Mouse (Mus musculus) forebrain, embryonic 15.5 days (tissue): ENCODE data around the gene Slc35a5. TPM values are rescaled to one million over a fixed set of nuclear protein-coding genes. Genes with fewer than 3 reads are reported as not detected.

ENCODE experiments used
- ATAC-seq: fragments of 200-750 bp; cut with Nextera tagmentation; replicated peaks from 2 replicates; pipeline ENCODE4 v1.8.0; 2017; ENCODE audit warnings: mild to moderate bottlenecking, moderate TSS enrichment, moderate library complexity
- H3K27ac ChIP-seq: fragments of 300-500 bp; sonication (generic); replicated peaks from 2 replicates; pipeline ENCODE4 v1.5.1; 2015; ENCODE audit warnings: mild to moderate bottlenecking, inconsistent platforms
- H3K27me3 ChIP-seq: fragments of 300-500 bp; sonication (generic); 2 replicates; pipeline ENCODE4 v1.6.1; 2015; ENCODE audit warnings: inconsistent platforms
- H3K36me3 ChIP-seq: fragments of 300-500 bp; sonication (generic); 2 replicates; pipeline ENCODE4 v1.6.1; 2015; ENCODE audit warnings: mild to moderate bottlenecking, inconsistent platforms
- H3K4me1 ChIP-seq: fragments of 300-500 bp; sonication (generic); 2 replicates; pipeline ENCODE4 v1.6.1; 2015; ENCODE audit warnings: inconsistent platforms
- H3K4me2 ChIP-seq: fragments of 300-500 bp; sonication (generic); replicated peaks from 2 replicates; pipeline ENCODE4 v1.6.1; 2015; ENCODE audit warnings: mild to moderate bottlenecking, inconsistent platforms
- H3K4me3 ChIP-seq: fragments of 300-500 bp; sonication (generic); 2 replicates; pipeline ENCODE4 v1.5.1; 2015; ENCODE audit warnings: mild to moderate bottlenecking, inconsistent platforms
- H3K9ac ChIP-seq: fragments of 300-500 bp; sonication (generic); replicated peaks from 2 replicates; pipeline ENCODE4 v1.6.1; 2015; ENCODE audit warnings: mild to moderate bottlenecking, inconsistent platforms
- H3K9me3 ChIP-seq: fragments of 300-500 bp; sonication (generic); 2 replicates; pipeline ENCODE4 v1.6.1; 2016; ENCODE audit warnings: inconsistent platforms
- WGBS: fragments of 180-500 bp; shearing (Covaris S2); methylation state at CpG from one replicate; pipeline ENCODE4 v1.1.7; 2015; ENCODE audit warnings: mixed read lengths; 5-methylcytosine and 5-hydroxymethylcytosine counted together
- polyA plus RNA-seq: library from polyadenylated mRNA; unstranded; fragments of >200 nt; fragmentation: Nextera tagmentation; extraction: Ambion mirVana; gene quantifications from 2 replicates; pipeline ENCODE4 v1.2.1, GENCODE M21; 2015

Gene Slc35a5
- 33.1 and 38.3 TPM in 2 replicates for polyA plus RNA-seq

- Histone ChIP-seq H3K27me3 (no peaks in the 10 kb centered on the region), H3K4me2 (peak within 1 kb of the TSS; percentile 75), H3K9me3 (no peaks in the 10 kb centered on the region), H3K9ac (peak within 1 kb of the TSS; percentile 86), H3K4me1 (peaks cover 32% of the 10 kb centered on the region), H3K36me3 (peaks cover 13% of the 10 kb centered on the region; the same call in 1 of the 2 replicates), H3K27ac (peak within 1 kb of the TSS; percentile 94), H3K4me3 (peak within 1 kb of the TSS; percentile 92)
- under 1% methylated on average over 63 of the region's 64 CpGs for WGBS
- ATAC-seq, result peak; percentile 99
Measured at GRCm38 (mm10) chr16:45158522-45159388, at the start of gene Slc35a5, which contains the start of gene Atg3. TSS of gene Slc35a5 (minus strand) at chr16:45158706. TSS of gene Atg3 (plus strand) at chr16:45158785.

GRCm38 (mm10) chr16:45204859-45205670 lies 46.6 kb upstream of the Slc35a5 start:
- no peaks in the 10 kb centered on the region for H3K36me3 ChIP-seq
- H3K27me3 ChIP-seq, result no peaks in the 10 kb centered on the region
- no peak overlapping the region for H3K4me2 ChIP-seq
- no peaks in the 10 kb centered on the region for H3K4me1 ChIP-seq
- H3K27ac ChIP-seq, result no peak overlapping the region
- no peak for ATAC-seq
- 76% methylated on average over 12 of the region's 12 CpGs for WGBS
- H3K9me3 ChIP-seq, result no peaks in the 10 kb centered on the region
- H3K4me3 ChIP-seq, result no peak overlapping the region
- no peak overlapping the region for H3K9ac ChIP-seq

GRCm38 (mm10) chr16:45204438-45204837 lies 45.9 kb upstream of the Slc35a5 start:
- Histone ChIP-seq H3K9ac (no peak overlapping the region), H3K36me3 (no peaks in the 10 kb centered on the region), H3K4me3 (no peak overlapping the region), H3K27ac (no peak overlapping the region), H3K27me3 (no peaks in the 10 kb centered on the region), H3K9me3 (no peaks in the 10 kb centered on the region), H3K4me1 (no peaks in the 10 kb centered on the region), H3K4me2 (no peak overlapping the region)
- 90% methylated on average over 4 of the region's 4 CpGs for WGBS
- ATAC-seq, result no peak

GRCm38 (mm10) chr16:45201395-45201794 lies 42.9 kb upstream of the Slc35a5 start:
- H3K36me3 ChIP-seq, result no peaks in the 10 kb centered on the region
- no peaks in the 10 kb centered on the region for H3K4me1 ChIP-seq
- H3K9ac ChIP-seq, result no peak overlapping the region
- no peak overlapping the region for H3K4me3 ChIP-seq
- ATAC-seq, result no peak
- H3K4me2 ChIP-seq, result no peak overlapping the region
- 92% methylated on average over 2 of the region's 2 CpGs for WGBS
- no peaks in the 10 kb centered on the region for H3K9me3 ChIP-seq
- no peak overlapping the region for H3K27ac ChIP-seq
- H3K27me3 ChIP-seq, result no peaks in the 10 kb centered on the region

GRCm38 (mm10) chr16:45196816-45197215 lies 38.3 kb upstream of the Slc35a5 start:
- Histone ChIP-seq H3K4me1 (no peaks in the 10 kb centered on the region), H3K27me3 (no peaks in the 10 kb centered on the region), H3K9me3 (no peaks in the 10 kb centered on the region), H3K4me3 (no peak overlapping the region), H3K4me2 (no peak overlapping the region), H3K9ac (no peak overlapping the region), H3K27ac (no peak overlapping the region), H3K36me3 (no peaks in the 10 kb centered on the region)
- 27% methylated on average over 6 of the region's 6 CpGs for WGBS
- peak; percentile 96 for ATAC-seq

GRCm38 (mm10) chr16:45192613-45193012 lies 34.1 kb upstream of the Slc35a5 start:
- H3K9ac ChIP-seq, result no peak overlapping the region
- H3K4me3 ChIP-seq, result no peak overlapping the region
- no peaks in the 10 kb centered on the region for H3K9me3 ChIP-seq
- peaks cover 13% of the 10 kb centered on the region for H3K36me3 ChIP-seq
- no peak overlapping the region for H3K27ac ChIP-seq
- H3K4me1 ChIP-seq, result no peaks in the 10 kb centered on the region
- 6% methylated on average over 1 of the region's 1 CpGs for WGBS
- ATAC-seq, result peak; percentile 63
- H3K4me2 ChIP-seq, result no peak overlapping the region
- no peaks in the 10 kb centered on the region for H3K27me3 ChIP-seq

GRCm38 (mm10) chr16:45181824-45182223 lies 23.3 kb upstream of the Slc35a5 start:
- Histone ChIP-seq H3K4me3 (no peak overlapping the region), H3K9me3 (no peaks in the 10 kb centered on the region), H3K4me1 (no peaks in the 10 kb centered on the region), H3K4me2 (no peak overlapping the region), H3K27me3 (no peaks in the 10 kb centered on the region), H3K36me3 (peaks cover 18% of the 10 kb centered on the region), H3K9ac (no peak overlapping the region), H3K27ac (no peak overlapping the region)
- ATAC-seq, result no peak
- WGBS, result 93% methylated on average over 5 of the region's 5 CpGs

GRCm38 (mm10) chr16:45178552-45178951 lies 20.0 kb upstream of the Slc35a5 start:
- Histone ChIP-seq H3K4me3 (no peak overlapping the region), H3K27ac (no peak overlapping the region), H3K9ac (no peak overlapping the region), H3K27me3 (no peaks in the 10 kb centered on the region), H3K36me3 (peaks cover 13% of the 10 kb centered on the region), H3K4me2 (no peak overlapping the region), H3K9me3 (no peaks in the 10 kb centered on the region), H3K4me1 (no peaks in the 10 kb centered on the region)
- no peak for ATAC-seq
- 83% methylated on average over 2 of the region's 2 CpGs for WGBS

GRCm38 (mm10) chr16:45159389-45159716 lies 847 bp upstream of the Slc35a5 start:
- H3K4me2 ChIP-seq, result peak overlapping the region; percentile 72
- H3K9me3 ChIP-seq, result no peaks in the 10 kb centered on the region
- H3K4me3 ChIP-seq, result peak overlapping the region; percentile 92
- H3K9ac ChIP-seq, result peak overlapping the region; percentile 86
- H3K4me1 ChIP-seq, result peaks cover 32% of the 10 kb centered on the region
- no peaks in the 10 kb centered on the region for H3K27me3 ChIP-seq
- peaks cover 13% of the 10 kb centered on the region; the same call in 1 of the 2 replicates for H3K36me3 ChIP-seq
- ATAC-seq, result no peak
- peak overlapping the region; percentile 94 for H3K27ac ChIP-seq
- 5% methylated on average over 11 of the region's 11 CpGs for WGBS

GRCm38 (mm10) chr16:45158136-45158521 lies 377 bp downstream of the Slc35a5 start:
- Histone ChIP-seq H3K4me1 (peaks cover 27% of the 10 kb centered on the region), H3K4me3 (peak overlapping the region; percentile 92), H3K4me2 (peak overlapping the region; percentile 75), H3K27ac (peak overlapping the region; percentile 94), H3K36me3 (peaks cover 13% of the 10 kb centered on the region; the same call in 1 of the 2 replicates), H3K9ac (peak overlapping the region; percentile 86), H3K27me3 (no peaks in the 10 kb centered on the region), H3K9me3 (no peaks in the 10 kb centered on the region)
- ATAC-seq, result peak; percentile 80
- WGBS, result 2% methylated on average over 20 of the region's 20 CpGs

- H3K4me2 ChIP-seq, result no peak overlapping the region
- no peaks in the 10 kb centered on the region for H3K27me3 ChIP-seq
- H3K36me3 ChIP-seq, result peaks cover 37% of the 10 kb centered on the region
- peaks cover 18% of the 10 kb centered on the region for H3K4me1 ChIP-seq
- ATAC-seq, result no peak
- WGBS, result 79% methylated on average over 3 of the region's 3 CpGs
- no peak overlapping the region for H3K9ac ChIP-seq
- H3K27ac ChIP-seq, result no peak overlapping the region
- no peaks in the 10 kb centered on the region for H3K9me3 ChIP-seq
- no peak overlapping the region for H3K4me3 ChIP-seq
Measured at GRCm38 (mm10) chr16:45154741-45155250, 3.7 kb downstream of the Slc35a5 start.
